Mouse (Mus musculus) layer of hippocampus, postnatal 25 days (tissue): ENCODE results near the gene Evi5. TPM values are rescaled to one million over a fixed set of nuclear protein-coding genes. Genes with fewer than 3 reads are reported as not detected.

Experiments
- DNase-seq, 2 experiments: peaks; one replicate each; pipeline ENCODE4 v3.0.0; 2022; ENCODE audit warnings: mixed read lengths in 2 of 2, low spot score in 1 of 2; ENCODE audit errors: extremely low spot score in 1 of 2
- total RNA-seq, 2 experiments: library from RNA; stranded (reverse); gene quantifications; 2 replicates each; pipeline ENCODE4 v1.2.3; 2021

The Evi5 gene
- total RNA-seq, 2 experiments from 2014 or later = 58.8 to 65.1 TPM

DNA sequence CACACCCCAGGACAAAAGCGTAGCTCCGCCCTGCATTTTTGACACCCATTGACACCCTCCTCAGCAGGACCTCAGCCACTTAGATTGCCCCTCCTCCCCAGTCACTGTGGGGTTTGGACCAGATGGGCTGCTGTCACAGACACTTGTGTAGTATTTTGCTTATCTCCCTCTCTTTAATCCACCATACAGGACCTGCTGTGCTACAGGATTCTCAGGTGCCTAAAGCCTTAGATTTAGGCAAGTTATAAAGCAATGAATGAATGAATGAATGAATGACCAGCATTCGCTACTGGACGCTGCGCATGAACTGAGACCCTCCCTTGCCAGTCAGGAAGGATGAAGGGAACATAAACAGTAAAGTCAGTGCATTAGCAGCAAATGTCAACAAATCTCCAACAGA lies 154.4 kb downstream of the Evi5 start:
- DNase-seq = no peak

DNA sequence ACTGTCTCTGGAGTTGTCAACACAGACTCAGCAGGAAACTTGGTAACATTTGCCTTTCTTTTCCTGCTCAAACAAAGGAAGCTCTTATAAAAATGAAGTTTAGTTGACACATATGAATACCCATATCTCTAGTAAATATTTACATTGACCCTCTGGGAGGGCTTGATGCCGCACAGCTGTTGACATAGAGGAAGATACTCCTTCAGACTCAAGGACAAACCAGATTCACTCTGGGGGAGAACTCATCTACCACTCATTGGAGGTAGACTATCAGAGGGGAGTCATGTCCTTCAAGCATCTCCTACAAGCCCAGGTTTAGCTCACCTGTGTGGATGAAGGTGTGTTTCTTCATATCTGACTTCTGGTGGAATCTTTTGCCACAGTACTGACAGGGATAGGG lies 155.1 kb downstream of the Evi5 start:
- no peak for DNase-seq

DNA sequence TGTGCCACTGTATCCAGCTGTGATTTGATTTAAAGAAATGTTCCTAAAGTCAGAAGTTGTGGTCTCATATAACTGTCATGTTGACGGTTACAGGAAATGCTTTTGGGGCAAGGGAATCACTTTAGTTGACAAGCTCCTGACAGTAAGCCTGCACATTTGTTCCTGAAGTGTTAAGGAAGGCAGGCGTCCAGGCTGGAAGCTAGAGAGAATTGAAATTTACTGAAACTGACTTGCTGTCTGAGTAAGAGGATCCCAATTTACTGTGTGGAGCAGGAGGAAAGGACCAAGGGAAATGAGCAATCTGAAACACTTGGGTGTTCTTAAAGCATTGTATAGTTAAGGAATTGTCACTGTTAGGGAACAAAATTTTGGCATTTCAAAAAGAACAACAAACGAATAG lies 155.7 kb downstream of the Evi5 start:
- DNase-seq = no peak

DNA sequence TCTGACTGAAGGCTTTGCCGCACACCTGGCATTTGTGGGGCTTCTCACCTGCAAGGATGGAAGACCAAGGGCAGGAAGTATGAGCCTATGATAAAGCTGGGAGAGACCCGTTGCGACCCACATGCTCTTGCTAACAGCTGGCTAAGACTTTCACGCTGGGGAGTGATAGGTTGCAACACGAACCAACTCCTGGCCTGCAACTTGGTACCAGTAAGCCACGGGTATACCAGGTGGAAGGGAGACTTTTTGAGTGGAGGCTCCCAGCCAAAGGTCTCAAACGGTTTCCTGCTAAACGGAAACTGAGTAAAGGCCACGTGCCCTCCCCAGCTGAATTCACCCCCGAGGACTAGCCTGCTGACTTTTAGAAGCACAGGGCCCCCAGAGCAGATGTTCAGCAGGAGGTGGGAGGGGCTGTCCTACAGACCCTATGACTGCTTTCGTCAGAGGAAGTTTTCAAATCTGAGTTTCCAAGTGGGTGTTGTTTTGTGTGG lies 157.0 kb downstream of the Evi5 start:
- no peak for DNase-seq

DNA sequence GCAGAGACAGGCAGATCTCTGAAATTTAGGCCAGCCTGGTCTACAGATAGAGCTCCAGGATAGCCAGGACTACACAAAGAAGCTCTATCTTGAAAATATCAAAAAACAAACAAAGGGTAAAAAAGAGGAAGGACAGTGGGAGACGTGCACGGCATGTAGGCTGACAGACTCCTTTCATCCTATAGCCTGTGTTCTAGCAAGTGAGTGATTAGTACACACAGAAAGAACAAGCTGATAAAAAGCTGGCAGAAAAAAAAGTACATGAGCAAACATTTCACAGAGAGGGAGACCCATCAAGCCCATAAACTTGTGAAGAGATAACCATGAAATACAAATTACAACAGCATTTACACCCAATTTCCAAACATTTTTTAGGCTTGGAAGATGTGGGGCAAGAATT lies 163.2 kb downstream of the Evi5 start:
- DNase-seq = no peak

DNA sequence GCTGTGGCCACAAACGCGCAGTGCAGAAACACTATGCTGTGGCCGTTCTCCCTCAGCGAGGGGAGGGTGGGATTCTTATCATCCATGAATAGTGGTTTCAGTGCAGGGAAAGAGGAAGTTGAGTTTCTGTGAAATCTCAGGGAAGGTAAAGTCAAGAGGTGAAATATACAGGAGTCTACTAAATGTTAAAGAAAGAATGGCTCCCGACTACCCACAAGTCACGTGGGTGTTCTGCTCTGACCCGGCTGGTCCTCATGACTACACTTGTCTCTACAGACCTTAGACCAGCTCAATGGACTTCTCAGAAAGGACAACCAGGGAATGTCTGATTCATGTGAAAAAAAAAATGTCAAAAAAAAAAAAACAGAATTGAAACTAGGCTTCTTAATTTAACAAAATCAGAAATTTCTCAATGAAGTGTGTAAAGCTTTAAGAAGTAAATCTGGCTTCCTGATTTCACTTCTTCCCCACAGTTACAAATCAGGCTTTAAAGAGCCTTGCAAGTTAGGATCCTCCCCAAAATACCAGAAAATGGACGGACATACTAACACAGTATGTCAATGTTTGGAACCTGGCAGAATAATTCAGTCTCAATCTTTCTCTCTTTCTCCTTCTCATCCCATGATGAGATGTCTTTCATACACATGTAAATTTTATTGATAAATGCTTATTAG lies 166.6 kb downstream of the Evi5 start:
- DNase-seq = no peak

DNA sequence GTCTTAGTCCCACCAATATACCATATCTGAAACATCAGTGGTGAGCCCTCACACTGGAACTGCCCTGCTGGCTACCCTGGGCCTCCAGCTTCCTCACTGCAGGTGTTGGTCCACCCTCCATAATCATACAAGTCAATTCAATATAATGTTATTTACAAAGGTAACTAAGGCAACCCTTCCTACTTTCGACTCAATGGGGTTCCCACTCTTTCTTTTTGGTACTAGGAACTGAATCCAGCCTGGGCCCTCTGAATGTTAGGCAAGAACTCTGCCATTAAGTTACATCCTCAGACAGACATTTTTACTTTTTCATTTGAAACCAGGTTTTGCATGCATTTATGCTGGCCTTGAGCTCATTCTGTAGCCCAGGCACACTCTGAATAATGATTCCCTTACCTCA lies 168.6 kb downstream of the Evi5 start:
- no peak for DNase-seq

DNA sequence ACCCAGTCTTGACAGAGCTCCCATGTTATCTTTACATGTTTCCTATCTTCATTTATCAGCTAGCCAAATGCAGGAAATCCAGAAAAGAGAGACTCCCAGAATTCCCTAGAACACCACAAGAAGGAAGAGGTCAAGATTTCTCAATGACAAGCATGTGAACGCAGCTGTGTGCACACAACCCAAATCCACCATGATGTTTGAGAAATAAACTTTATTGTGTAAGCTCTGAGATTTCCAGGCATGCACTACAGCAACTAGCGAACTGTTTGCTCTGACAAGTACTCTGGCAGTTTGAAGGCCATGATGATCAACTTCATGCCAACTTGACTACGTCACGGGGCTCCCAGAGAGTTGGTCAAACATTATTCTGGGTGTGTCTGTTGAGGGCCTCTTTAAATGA lies 169.2 kb downstream of the Evi5 start:
- no peak for DNase-seq

DNA sequence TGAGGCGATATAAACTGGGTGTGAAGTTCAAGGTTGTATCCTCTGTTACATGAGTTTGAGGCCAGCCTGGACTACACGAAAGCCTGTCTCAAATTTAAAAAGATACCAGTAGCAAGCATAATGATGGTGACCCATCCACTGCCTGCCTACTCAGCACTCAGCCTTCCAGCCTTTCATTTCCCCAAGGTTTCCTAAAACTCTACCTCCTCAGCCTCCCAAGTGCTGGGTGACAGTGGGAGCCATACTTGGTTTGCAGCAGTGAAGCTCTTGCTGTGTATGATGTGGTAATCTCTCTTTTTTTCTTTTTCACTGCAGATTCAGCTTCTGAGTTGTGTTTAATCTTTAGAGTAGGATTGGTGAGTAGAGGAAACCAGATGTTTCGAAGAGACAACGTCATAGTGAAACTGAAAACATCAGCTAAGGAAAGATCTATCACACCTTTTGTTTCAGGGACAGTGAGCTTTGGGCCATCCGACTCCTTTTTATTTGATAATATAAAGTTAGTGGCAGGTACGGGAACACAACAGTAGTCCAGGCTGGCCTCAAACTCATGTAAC lies 171.6 kb downstream of the Evi5 start:
- DNase-seq = no peak

DNA sequence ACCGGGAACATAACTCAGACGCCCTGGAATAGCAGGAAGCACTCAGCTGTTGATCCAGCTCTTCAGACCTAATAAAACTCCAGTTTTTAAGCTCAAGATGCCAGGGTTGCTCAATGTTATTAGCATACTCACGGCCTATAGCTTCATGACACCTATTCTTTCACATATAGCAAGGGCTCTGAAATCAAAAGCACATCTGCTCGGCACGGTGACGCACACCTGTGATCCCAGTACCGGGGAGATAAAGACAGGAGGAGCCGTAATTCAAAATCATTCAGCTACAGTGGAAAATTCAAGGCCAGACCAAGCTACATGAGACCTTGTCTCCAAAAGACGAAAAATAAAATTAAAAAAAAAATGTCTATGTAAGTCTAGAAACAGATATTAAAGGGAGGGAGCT lies 173.2 kb downstream of the Evi5 start:
- DNase-seq = no peak

DNA sequence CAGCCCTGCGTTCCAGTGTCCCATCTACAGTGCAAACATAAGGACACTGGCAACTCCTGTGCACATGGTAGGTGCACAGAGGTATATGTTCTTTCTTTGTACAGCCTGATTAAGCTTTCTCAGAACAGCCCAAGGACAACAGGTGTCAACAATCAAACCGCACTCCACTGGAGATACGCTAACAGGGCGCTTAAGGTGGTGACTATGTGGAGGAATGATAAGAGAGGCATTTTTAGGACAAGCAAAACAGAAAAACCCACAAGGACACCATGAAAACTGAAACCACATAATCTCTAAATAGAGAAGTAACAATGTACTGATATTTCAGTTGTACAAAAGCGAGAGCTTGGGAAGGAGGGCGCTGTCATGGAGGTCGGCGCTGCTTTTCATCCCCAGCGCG lies 174.0 kb downstream of the Evi5 start:
- DNase-seq = no peak

DNA sequence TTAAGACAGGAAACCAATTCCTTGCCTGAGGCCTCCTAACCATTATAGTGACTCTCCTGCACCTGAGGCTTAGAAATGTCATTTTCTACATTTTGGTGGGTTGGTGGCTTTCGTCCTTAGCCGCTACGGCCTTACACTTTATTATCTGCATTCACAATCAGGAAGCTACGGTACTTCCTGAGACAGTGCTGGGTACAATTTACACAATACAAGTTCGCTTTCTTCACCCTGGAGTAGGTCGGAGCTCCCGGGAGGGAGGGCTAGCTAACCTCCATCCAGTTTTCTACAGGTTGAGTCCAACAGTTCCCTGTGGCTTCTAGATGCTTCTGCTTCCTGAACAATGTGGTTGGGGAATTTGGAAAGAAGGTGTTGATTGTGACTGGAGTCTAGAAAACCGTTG lies 176.0 kb downstream of the Evi5 start:
- no peak for DNase-seq

DNA sequence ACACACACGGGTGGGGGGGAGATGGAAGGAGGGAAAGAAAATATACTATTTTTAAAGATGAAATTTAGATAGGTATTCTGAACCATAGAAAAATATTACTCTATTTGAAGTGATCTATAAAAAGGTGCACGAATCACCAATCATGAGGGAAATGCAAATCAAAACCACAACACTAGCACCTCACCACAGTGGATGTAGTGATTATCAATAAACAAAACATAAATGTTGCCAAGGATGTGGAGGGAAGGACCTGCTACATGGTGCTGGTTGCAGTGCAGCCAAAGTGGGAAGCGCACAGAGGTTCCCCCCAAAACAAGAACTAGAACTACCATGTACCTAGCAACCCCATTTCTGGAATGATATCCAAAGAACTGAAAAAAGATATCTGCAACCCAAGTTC lies 179.9 kb downstream of the Evi5 start:
- DNase-seq = no peak

Other genes with a start within 250 kb of the Evi5 start
- gene Gfi1, start 149.1 kb downstream of the Evi5 start, total RNA-seq = not detected
- not detected for gene Ube2d2b, start 45.0 kb downstream of the Evi5 start, total RNA-seq
- 10 to 100 TPM; 70.5 to 74.2 TPM for gene Rpl5, start 25.4 kb upstream of the Evi5 start, total RNA-seq
- gene Fam69a, start 112.0 kb upstream of the Evi5 start, total RNA-seq = 10 to 100 TPM; 33.5 to 39.0 TPM
- gene Mtf2, start 190.6 kb upstream of the Evi5 start, total RNA-seq = 10 to 100 TPM; 42.7 to 52.3 TPM